In the genomic region with DNA sequence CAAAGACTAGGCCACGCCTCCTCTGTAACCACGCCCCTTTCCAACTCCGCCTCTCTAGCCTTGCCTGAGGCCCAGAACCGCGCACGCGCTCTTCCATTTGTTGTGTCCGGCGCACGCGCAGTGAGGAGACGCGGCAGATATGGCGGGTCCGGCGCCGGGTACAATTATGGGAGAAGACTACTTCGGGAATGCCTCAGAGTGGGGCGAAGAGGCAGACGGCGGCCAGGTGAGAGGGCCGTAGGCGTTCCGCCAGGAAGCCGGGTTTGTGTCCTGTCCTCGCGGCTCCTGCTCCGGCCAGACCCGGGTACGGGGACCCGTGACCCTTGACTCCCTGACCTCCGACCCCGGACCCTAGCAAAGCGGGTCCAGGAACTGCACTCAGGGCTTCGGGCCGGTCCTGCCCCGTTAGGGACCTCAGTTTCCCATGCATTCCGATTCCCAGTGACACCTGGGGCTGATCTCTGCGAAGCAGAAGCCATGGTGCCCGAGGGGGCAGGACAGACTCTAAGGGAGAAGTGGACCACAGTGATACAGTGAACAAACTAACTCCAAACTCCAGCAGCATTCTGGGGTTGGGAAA, we compare ENCODE assay signal across 8 mouse cellular contexts. TPM values are rescaled to one million over a fixed set of nuclear protein-coding genes. Genes with fewer than 3 reads are reported as not detected.
A peak's percentile ranks its signal among the peaks of the same experiment; 100 is the strongest.
DNase-seq lines count a peak whose midpoint lies in the region; ATAC-seq and TF ChIP-seq lines count a peak whose summit lies in the region.

A gene (plus strand): TSS at position 74 of the 580 bp plus-strand sequence.

- H3K36me3 ChIP-seq in G1E (replicated peaks): peaks cover 39% of the 10 kb centered on the region
- no peaks in the 10 kb centered on the region for H3K36me3 ChIP-seq in forebrain, postnatal 0 days (ENCODE audit: insufficient read depth)
- H3K36me3 ChIP-seq in lung, embryonic 15.5 days: peaks cover 8% of the 10 kb centered on the region

- H3K27ac ChIP-seq in forebrain, postnatal 0 days (ENCODE audit: low read depth, low read length): 0 out of 2 replicates have a peak within 1 kb of the TSS, but pooled peaks have one; percentile 29
- peak within 1 kb of the TSS; percentile 33; the same call in 1 of the 2 replicates for H3K27ac ChIP-seq in lung, embryonic 15.5 days

- no peak for TF ChIP-seq CTCF in G1E (IDR thresholded peaks at IDR 0.05; ENCODE audit: low read depth, low read length)
- no peak for TF ChIP-seq CTCF in forebrain, postnatal 0 days (IDR thresholded peaks at IDR 0.05; ENCODE audit: low read depth)

- peak within 1 kb of the TSS; percentile 95 for H3K4me2 ChIP-seq in forebrain, postnatal 0 days (ENCODE audit: low read depth)
- peak within 1 kb of the TSS; percentile 77 for H3K4me2 ChIP-seq in lung, embryonic 15.5 days

- peaks cover 14% of the 10 kb centered on the region for H3K27me3 ChIP-seq in G1E (ENCODE audit: insufficient read depth, low read length)
- no peaks in the 10 kb centered on the region for H3K27me3 ChIP-seq in forebrain, postnatal 0 days (ENCODE audit: insufficient read depth, low read length)
- no peaks in the 10 kb centered on the region for H3K27me3 ChIP-seq in lung, embryonic 15.5 days

- no peaks in the 10 kb centered on the region for H3K9me3 ChIP-seq in G1E (replicated peaks)
- H3K9me3 ChIP-seq in forebrain, postnatal 0 days (ENCODE audit: low read length): no peaks in the 10 kb centered on the region
- H3K9me3 ChIP-seq in lung, embryonic 15.5 days: no peaks in the 10 kb centered on the region

- DNase-seq in G1E (ENCODE audit: low spot score): peak; percentile 92
- DNase-seq in cerebellum, adult 18-20 months: peak; percentile 92 to 96
- DNase-seq in forebrain, postnatal 0 days: peak; percentile 98
- DNase-seq in heart, postnatal 4 days: peak; percentile 97
- DNase-seq in layer of hippocampus, adult 8-10 months (ENCODE audit: low spot score in 2 of 2): peak; percentile 90 to 95
- DNase-seq in ovary, adult 18-20 months (ENCODE audit: low spot score): peak; percentile 87
- DNase-seq in thymus, postnatal 0 days (ENCODE audit: low spot score): peak; percentile 98

- peak within 1 kb of the TSS; percentile 77 for H3K9ac ChIP-seq in forebrain, postnatal 0 days
- H3K9ac ChIP-seq in lung, embryonic 15.5 days: peak within 1 kb of the TSS; percentile 89

- H3K4me1 ChIP-seq in G1E (ENCODE audit: insufficient read depth, low read depth, low read length): peaks cover 19% of the 10 kb centered on the region
- peaks cover 8% of the 10 kb centered on the region for H3K4me1 ChIP-seq in forebrain, postnatal 0 days (ENCODE audit: insufficient read depth)
- H3K4me1 ChIP-seq in lung, embryonic 15.5 days: peaks cover 12% of the 10 kb centered on the region

- ATAC-seq in G1E (ENCODE audit: extremely low read depth, insufficient number of reproducible peaks, low FRiP score, poor library complexity, severe bottlenecking): peak; percentile 93
- ATAC-seq in forebrain, postnatal 0 days: peak; percentile 98
- peak; percentile 96 for ATAC-seq in lung, embryonic 15.5 days (ENCODE audit: borderline replicate concordance, extremely low read depth, low FRiP score, low TSS enrichment)

- WGBS in forebrain, postnatal 0 days: under 1% methylated on average over 39 of the region's 40 CpGs
- WGBS in lung, embryonic 15.5 days: 1% methylated on average over 40 of the region's 40 CpGs

- H3K4me3 ChIP-seq in G1E (ENCODE audit: low read depth, low read length): peak within 1 kb of the TSS; percentile 97
- H3K4me3 ChIP-seq in forebrain, postnatal 0 days (ENCODE audit: low read depth, low read length): peak within 1 kb of the TSS; percentile 80
- H3K4me3 ChIP-seq in lung, embryonic 15.5 days: peak within 1 kb of the TSS; percentile 86

RNA-seq across cellular contexts. Expression of the gene that starts here (rescaled TPM):
- total RNA-seq in G1E (2014; fragmentation: Nextera tagmentation) (29.6 and 44.9 TPM in 2 replicates), G1E (2017) (43.6 and 47.4 TPM in 2 replicates)
- polyA plus RNA-seq in G1E (2012): 45.0 and 51.7 TPM in 2 replicates
- 45.6 and 65.6 TPM in 2 replicates for total RNA-seq in forebrain, postnatal 0 days (2014; rRNA removed)
- 75.7 and 90.7 TPM in 2 replicates for polyA plus RNA-seq in forebrain, postnatal 0 days (2015; fragmentation: Nextera tagmentation; extraction: Ambion mirVana)
- total RNA-seq in heart, postnatal 4 days (2021): 10 to 100 TPM; 50.5 to 56.3 TPM
- 10 to 100 TPM; 51.7 to 60.3 (median 54.7) TPM for total RNA-seq in layer of hippocampus, adult 8-10 months (2022)
- 128 and 138 TPM in 2 replicates for polyA plus RNA-seq in lung, embryonic 15.5 days (2015; fragmentation: Nextera tagmentation; extraction: Ambion mirVana)
- 83.8 and 87.2 TPM in 2 replicates for polyA plus RNA-seq in thymus, postnatal 0 days (2015; fragmentation: Nextera tagmentation; extraction: Ambion mirVana)

Comparison
In these comparisons a context has a peak if more than half of its experiments do, and no peak if none do; other contexts are left out.
1. Peak in every context shown above with its lines: DNase-seq, ATAC-seq, H3K4me3 ChIP-seq and H3K27ac ChIP-seq.